Mouse (Mus musculus) midbrain, embryonic 14.5 days (tissue): Measurements from ENCODE around the gene Rhox10. TPM values are rescaled to one million over a fixed set of nuclear protein-coding genes. Genes with fewer than 3 reads are reported as not detected.
"Not testable (repeated sequence)": the region's sequence is repeated elsewhere in the genome, so short reads cannot be mapped to it uniquely, and the experiment has no call there.

ENCODE experiments used
- ATAC-seq: fragments of 200-750 bp; cut with Nextera tagmentation; 2 replicates; pipeline ENCODE4 v1.8.0; 2017; ENCODE audit warnings: moderate number of reproducible peaks, moderate library complexity; ENCODE audit not compliant: low FRiP score, low TSS enrichment
- DNase-seq: peaks from one replicate; pipeline ENCODE4 v3.0.0-alpha.2; 2015
- H3K27ac ChIP-seq: fragments of 300-500 bp; sonication (generic); replicated peaks from 2 replicates; pipeline ENCODE4 v1.5.1; 2014; ENCODE audit warnings: mild to moderate bottlenecking, low read depth, low read length, moderate library complexity
- H3K27me3 ChIP-seq: fragments of 300-500 bp; sonication (generic); 2 replicates; pipeline ENCODE4 v1.6.1; 2014; ENCODE audit warnings: low read length, control low read depth, mixed read lengths; ENCODE audit not compliant: control insufficient read depth, insufficient read depth
- H3K36me3 ChIP-seq: fragments of 300-500 bp; sonication (generic); 2 replicates; pipeline ENCODE4 v1.6.1; 2014; ENCODE audit warnings: low read length, control low read depth; ENCODE audit not compliant: control insufficient read depth, insufficient read depth
- H3K4me1 ChIP-seq: fragments of 300-500 bp; sonication (generic); 2 replicates; pipeline ENCODE4 v1.6.1; 2014; ENCODE audit warnings: mild to moderate bottlenecking, antibody characterized with exemption, low read length, control low read depth; ENCODE audit not compliant: control insufficient read depth, insufficient read depth
- H3K4me2 ChIP-seq: fragments of 300-500 bp; sonication (generic); 2 replicates; pipeline ENCODE4 v1.6.1; 2014; ENCODE audit warnings: mild to moderate bottlenecking, low read length, moderate library complexity
- H3K4me3 ChIP-seq: fragments of 300-500 bp; sonication (generic); replicated peaks from 2 replicates; pipeline ENCODE4 v1.5.1; 2014; ENCODE audit warnings: low read depth, low read length
- H3K9ac ChIP-seq: fragments of 300-500 bp; sonication (generic); replicated peaks from 2 replicates; pipeline ENCODE4 v1.6.1; 2014; ENCODE audit warnings: mild to moderate bottlenecking, low read length, moderate library complexity
- H3K9me3 ChIP-seq: fragments of 300-500 bp; sonication (generic); 2 replicates; pipeline ENCODE4 v1.6.1; 2016; ENCODE audit warnings: low read length, control low read depth, mixed read lengths; ENCODE audit not compliant: control insufficient read depth
- WGBS: fragments of 180-500 bp; shearing (Covaris S2); extraction: QIAGEN DNeasy Blood & Tissue Kit; methylation state at CpG from one replicate; pipeline ENCODE4 v1.1.7; 2014; 5-methylcytosine and 5-hydroxymethylcytosine counted together
- polyA plus RNA-seq: library from polyadenylated mRNA; unstranded; fragments of >200 nt; fragmentation: Nextera tagmentation; extraction: Ambion mirVana; gene quantifications from 2 replicates; pipeline ENCODE4 v1.2.1, GENCODE M21; 2014

The Rhox10 gene
- not detected in 2 replicates for polyA plus RNA-seq

GRCm38 (mm10) chrX:38066175-38066574, at the start of gene Rhox10:
Rhox10 (plus strand) TSS chrX:38066475.
- Histone ChIP-seq H3K4me1 (no peaks in the 10 kb centered on the region), H3K27me3 (no peaks in the 10 kb centered on the region), H3K4me3 (no peak within 1 kb of the TSS), H3K9me3 (no peaks in the 10 kb centered on the region), H3K9ac (no peak within 1 kb of the TSS), H3K27ac (no peak within 1 kb of the TSS), H3K36me3 (no peaks in the 10 kb centered on the region), H3K4me2 (no peak within 1 kb of the TSS)
- ATAC-seq: no peak
- WGBS: 87% methylated on average over 11 of the region's 11 CpGs
- DNase-seq: no peak

DNA sequence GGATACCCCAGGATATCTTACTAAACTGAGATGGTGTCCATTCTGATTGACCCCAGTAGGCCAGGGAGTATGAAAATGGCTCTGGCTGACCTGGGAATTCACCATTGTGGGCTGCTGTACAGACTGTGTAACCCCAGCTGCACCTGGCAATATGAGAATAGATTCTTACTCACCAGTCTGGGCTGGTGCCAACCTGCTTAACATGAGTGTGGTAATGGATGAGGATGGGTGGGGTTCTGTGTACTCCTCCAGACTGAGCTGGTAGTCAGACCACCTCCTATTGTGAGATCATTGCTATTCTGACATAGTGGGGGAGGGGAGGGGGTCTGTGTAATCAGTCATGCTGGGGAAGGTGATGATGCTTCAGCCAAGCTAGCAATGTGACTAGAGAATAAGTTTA, 47.7 kb upstream of the Rhox10 start, which contains the start of gene Btg1-ps1:
Gene Btg1-ps1 (minus strand): TSS at position 219 of the 400 bp plus-strand sequence.
- H3K9me3 ChIP-seq, H3K4me3 ChIP-seq, H3K9ac ChIP-seq, H3K27me3 ChIP-seq, DNase-seq, H3K4me2 ChIP-seq, ATAC-seq, H3K4me1 ChIP-seq, H3K36me3 ChIP-seq, H3K27ac ChIP-seq: not testable (repeated sequence)

DNA sequence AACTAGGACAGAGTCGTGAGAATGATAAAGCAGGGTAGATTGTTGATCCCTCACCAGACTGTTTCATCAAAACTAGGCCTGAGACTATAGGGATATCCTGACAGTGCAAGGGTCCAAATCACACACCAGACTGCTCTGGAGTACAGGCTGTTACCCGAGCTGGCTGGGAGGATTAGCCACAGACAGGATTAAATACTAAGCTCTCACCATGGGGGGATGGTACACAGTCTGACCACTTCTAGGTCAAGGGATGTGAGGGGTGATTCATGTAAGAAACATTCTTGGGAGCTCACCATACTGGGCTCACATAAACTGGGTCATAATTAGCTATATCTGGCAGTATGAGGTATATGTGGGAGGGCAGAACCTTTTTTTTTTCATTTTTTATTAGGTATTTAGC, 32.4 kb upstream of the Rhox10 start:
- Histone ChIP-seq H3K27ac (no peak overlapping the region), H3K4me3 (no peak overlapping the region), H3K4me1 (no peaks in the 10 kb centered on the region), H3K36me3 (no peaks in the 10 kb centered on the region), H3K4me2 (no peak overlapping the region), H3K9ac (no peak overlapping the region), H3K9me3 (no peaks in the 10 kb centered on the region), H3K27me3 (no peaks in the 10 kb centered on the region)
- no peak for ATAC-seq
- DNase-seq: no peak
- 43% methylated on average over 2 of the region's 2 CpGs for WGBS

- H3K4me3 ChIP-seq: no peak overlapping the region
- no peak for DNase-seq
- ATAC-seq: no peak
Measured at GRCm38 (mm10) chrX:38039666-38040065, 26.6 kb upstream of the Rhox10 start.

DNA sequence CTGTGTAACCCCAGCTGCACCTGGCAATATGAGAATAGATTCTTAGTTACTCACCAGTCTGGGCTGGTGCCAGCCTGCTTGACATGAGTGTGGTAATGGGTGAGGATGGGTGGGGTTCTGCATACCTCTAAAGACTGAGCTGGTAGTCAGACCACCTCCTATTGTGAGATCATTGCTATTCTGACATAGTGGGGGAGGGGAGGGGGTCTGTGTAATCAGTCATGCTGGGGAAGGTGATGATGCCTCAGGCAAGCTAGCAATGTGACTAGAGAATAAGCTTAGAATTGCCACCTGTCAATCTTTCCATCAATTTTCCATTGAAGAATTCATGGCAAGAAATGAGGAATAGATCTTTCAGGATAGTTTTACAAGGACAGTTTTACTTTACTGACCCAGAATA, 23.3 kb upstream of the Rhox10 start, which contains the start of gene Btg1-ps2:
Gene Btg1-ps2 (minus strand): TSS at position 101 of the 400 bp plus-strand sequence.
- H3K9me3 ChIP-seq, H3K4me1 ChIP-seq, H3K27ac ChIP-seq, H3K9ac ChIP-seq, H3K27me3 ChIP-seq, H3K4me2 ChIP-seq, ATAC-seq, H3K36me3 ChIP-seq, H3K4me3 ChIP-seq, DNase-seq: not testable (repeated sequence)

More at GRCm38 (mm10) chrX:38039666-38040065, 26.6 kb upstream of the Rhox10 start:
- WGBS: 89% methylated on average over 5 of the region's 5 CpGs
- no peaks in the 10 kb centered on the region for H3K9me3 ChIP-seq
- H3K4me1 ChIP-seq: no peaks in the 10 kb centered on the region
- no peak overlapping the region for H3K9ac ChIP-seq
- H3K27ac ChIP-seq: no peak overlapping the region
- no peaks in the 10 kb centered on the region for H3K27me3 ChIP-seq
- no peaks in the 10 kb centered on the region for H3K36me3 ChIP-seq
- no peak overlapping the region for H3K4me2 ChIP-seq

DNA sequence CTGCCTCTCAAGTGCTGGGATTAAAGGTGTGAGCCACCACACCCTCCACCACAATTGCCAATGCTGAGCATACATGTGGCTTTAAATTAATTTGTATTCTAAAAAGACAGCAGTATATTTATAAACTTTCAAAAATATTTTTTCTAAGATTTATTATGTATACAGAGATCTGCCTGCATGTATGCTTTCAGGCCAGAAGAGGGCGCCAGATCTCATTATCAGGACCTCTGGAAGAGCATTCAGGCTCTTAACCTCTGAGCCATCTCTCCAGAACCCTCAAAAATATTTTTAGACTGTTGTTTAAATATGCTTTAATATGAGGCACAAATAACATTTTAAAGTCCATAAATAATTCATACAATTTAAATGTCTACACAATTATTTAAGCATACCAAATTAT, 4.7 kb upstream of the Rhox10 start:
- no peaks in the 10 kb centered on the region for H3K27me3 ChIP-seq
- no peak overlapping the region for H3K4me3 ChIP-seq
- H3K4me1 ChIP-seq: no peaks in the 10 kb centered on the region
- ATAC-seq (no peak), DNase-seq (peak; percentile 64)
- H3K4me2 ChIP-seq: no peak overlapping the region
- no peaks in the 10 kb centered on the region for H3K9me3 ChIP-seq
- no peaks in the 10 kb centered on the region for H3K36me3 ChIP-seq
- H3K27ac ChIP-seq: no peak overlapping the region
- H3K9ac ChIP-seq: no peak overlapping the region
- 0% methylated on average over 1 of the region's 1 CpGs for WGBS

- H3K4me2 ChIP-seq: no peak overlapping the region
- H3K4me3 ChIP-seq: no peak overlapping the region
- no peaks in the 10 kb centered on the region for H3K4me1 ChIP-seq
- WGBS: 23% methylated on average over 12 of the region's 12 CpGs
- DNase-seq: peak; percentile 73
- H3K27ac ChIP-seq: no peak overlapping the region
- ATAC-seq: no peak
- no peaks in the 10 kb centered on the region for H3K27me3 ChIP-seq
- no peaks in the 10 kb centered on the region for H3K9me3 ChIP-seq
- H3K36me3 ChIP-seq: no peaks in the 10 kb centered on the region
- no peak overlapping the region for H3K9ac ChIP-seq
Measured at GRCm38 (mm10) chrX:38084226-38084625, 18.0 kb downstream of the Rhox10 start.

GRCm38 (mm10) chrX:38085041-38085440, 18.8 kb downstream of the Rhox10 start, which contains the start of gene Rhox11:
Rhox11 (minus strand) TSS chrX:38085141.
- H3K27me3 ChIP-seq: no peaks in the 10 kb centered on the region
- WGBS: 91% methylated on average over 9 of the region's 9 CpGs
- no peaks in the 10 kb centered on the region for H3K4me1 ChIP-seq
- DNase-seq (no peak), ATAC-seq (no peak)
- H3K27ac ChIP-seq: no peak within 1 kb of the TSS
- no peak within 1 kb of the TSS for H3K4me3 ChIP-seq
- no peaks in the 10 kb centered on the region for H3K9me3 ChIP-seq
- H3K36me3 ChIP-seq: no peaks in the 10 kb centered on the region
- H3K4me2 ChIP-seq: no peak within 1 kb of the TSS
- H3K9ac ChIP-seq: no peak within 1 kb of the TSS

GRCm38 (mm10) chrX:38110807-38111206, 44.5 kb downstream of the Rhox10 start, which contains the start of gene Rhox12:
Rhox12 (minus strand) TSS chrX:38110907.
- Histone ChIP-seq H3K9ac (no peak within 1 kb of the TSS), H3K27ac (no peak within 1 kb of the TSS), H3K36me3 (no peaks in the 10 kb centered on the region), H3K4me2 (no peak within 1 kb of the TSS), H3K9me3 (no peaks in the 10 kb centered on the region), H3K4me1 (no peaks in the 10 kb centered on the region), H3K27me3 (no peaks in the 10 kb centered on the region), H3K4me3 (no peak within 1 kb of the TSS)
- DNase-seq (no peak), ATAC-seq (no peak)
- 81% methylated on average over 4 of the region's 4 CpGs for WGBS
